Mouse (Mus musculus) adrenal gland, adult (tissue): ENCODE measurements around the gene Ifngr1.

Experiments
- DNase-seq, 2 experiments: peaks; one replicate each; pipeline ENCODE4 v3.0.0; 2022 to 2023; ENCODE audit warnings: low spot score in 1 of 2; ENCODE audit not compliant: inconsistent age in 2 of 2

The Ifngr1 gene

GRCm38 (mm10) chr10:19591641-19592441, at the start of gene Ifngr1:
TSS of gene Ifngr1 (plus strand) at chr10:19591949.
- DNase-seq = peak; percentile 100

GRCm38 (mm10) chr10:19546825-19547224, 44.9 kb upstream of the Ifngr1 start:
- DNase-seq = no peak

GRCm38 (mm10) chr10:19548016-19548415, 43.7 kb upstream of the Ifngr1 start:
- DNase-seq = no peak

- no peak for DNase-seq
Measured at GRCm38 (mm10) chr10:19548491-19548890, 43.3 kb upstream of the Ifngr1 start.

GRCm38 (mm10) chr10:19551585-19551984, 40.2 kb upstream of the Ifngr1 start:
- no peak for DNase-seq

- DNase-seq = no peak
Measured at GRCm38 (mm10) chr10:19553857-19554256, 37.9 kb upstream of the Ifngr1 start.

GRCm38 (mm10) chr10:19557696-19558095, 34.1 kb upstream of the Ifngr1 start:
- no peak for DNase-seq

- DNase-seq = no peak
Measured at GRCm38 (mm10) chr10:19559565-19560165, 32.1 kb upstream of the Ifngr1 start.

GRCm38 (mm10) chr10:19562598-19562997, 29.2 kb upstream of the Ifngr1 start:
- no peak for DNase-seq

- no peak for DNase-seq
Measured at GRCm38 (mm10) chr10:19563443-19563861, 28.3 kb upstream of the Ifngr1 start.

GRCm38 (mm10) chr10:19567481-19567880, 24.3 kb upstream of the Ifngr1 start:
- DNase-seq = no peak

- DNase-seq = no peak
Measured at GRCm38 (mm10) chr10:19570288-19570687, 21.5 kb upstream of the Ifngr1 start.

- DNase-seq = no peak
Measured at GRCm38 (mm10) chr10:19570716-19571115, 21.0 kb upstream of the Ifngr1 start.

- no peak for DNase-seq
Measured at GRCm38 (mm10) chr10:19577571-19577970, 14.2 kb upstream of the Ifngr1 start.

- DNase-seq = no peak
Measured at GRCm38 (mm10) chr10:19578001-19578400, 13.7 kb upstream of the Ifngr1 start.

- DNase-seq = peak in 1 of 2 experiments; percentile 48
Measured at GRCm38 (mm10) chr10:19578409-19578986, 13.3 kb upstream of the Ifngr1 start.

GRCm38 (mm10) chr10:19580660-19581059, 11.1 kb upstream of the Ifngr1 start:
- DNase-seq = no peak

- no peak for DNase-seq
Measured at GRCm38 (mm10) chr10:19581844-19582582, 9.7 kb upstream of the Ifngr1 start.

- no peak for DNase-seq
Measured at GRCm38 (mm10) chr10:19582806-19583430, 8.8 kb upstream of the Ifngr1 start.

GRCm38 (mm10) chr10:19584064-19584463, 7.7 kb upstream of the Ifngr1 start:
- DNase-seq = no peak

GRCm38 (mm10) chr10:19584846-19585245, 6.9 kb upstream of the Ifngr1 start:
- DNase-seq = no peak
